Mouse (Mus musculus) myocyte (in vitro differentiated cells): ENCODE measurements around the gene Insig2. TPM values are rescaled to one million over a fixed set of nuclear protein-coding genes. Genes with fewer than 3 reads are reported as not detected.

ENCODE experiments used
- H3K27me3 ChIP-seq: one replicate; pipeline ENCODE4 v1.6.1; 2011; ENCODE audit not compliant: control insufficient read depth, insufficient read depth, insufficient read length
- H3K36me3 ChIP-seq: one replicate; pipeline ENCODE4 v1.6.1; 2011; ENCODE audit not compliant: control insufficient read depth, insufficient read depth
- H3K4me2 ChIP-seq: one replicate; pipeline ENCODE4 v1.6.1; 2011; ENCODE audit warnings: low read depth, control low read depth
- H3K4me3 ChIP-seq: one replicate; pipeline ENCODE4 v1.5.1; 2011; ENCODE audit warnings: mild to moderate bottlenecking, control low read depth, moderate library complexity
- H3K79me2 ChIP-seq: one replicate; pipeline ENCODE4 v1.6.1; 2011; ENCODE audit not compliant: control insufficient read depth, insufficient read depth
- H3ac ChIP-seq: one replicate; pipeline ENCODE4 v1.6.1; 2011; ENCODE audit not compliant: control insufficient read depth, insufficient read length
- CEBPB ChIP-seq: IDR thresholded peaks from 2 replicates; pipeline ENCODE4 v1.6.1; 2011; ENCODE audit warnings: mild to moderate bottlenecking, moderate library complexity; ENCODE audit not compliant: poor library complexity, insufficient read depth, severe bottlenecking
- E2F4 ChIP-seq: IDR thresholded peaks from one replicate; pipeline ENCODE4 v1.6.1; 2011; ENCODE audit warnings: mild to moderate bottlenecking, control low read depth, moderate library complexity; ENCODE audit not compliant: insufficient read depth
- MAX ChIP-seq: IDR thresholded peaks from one replicate; pipeline ENCODE4 v1.6.1; 2011; ENCODE audit warnings: low read depth, mild to moderate bottlenecking, control low read depth
- MYOD1 ChIP-seq, 3 experiments: IDR thresholded peaks; one replicate each; pipeline ENCODE4 v1.6.1; 2011; ENCODE audit warnings: control low read depth in 2 of 3, low read depth in 2 of 3, mild to moderate bottlenecking in 2 of 3, moderate library complexity in 1 of 3; ENCODE audit not compliant: insufficient read length in 2 of 3, control insufficient read depth in 1 of 3
- MYOG ChIP-seq, 3 experiments: IDR thresholded peaks; one replicate each; pipeline ENCODE4 v1.6.1; 2011; ENCODE audit warnings: control low read depth in 2 of 3, low read depth in 2 of 3, mild to moderate bottlenecking in 2 of 3; ENCODE audit not compliant: insufficient read length in 2 of 3, control insufficient read depth in 1 of 3, insufficient read depth in 1 of 3
- POLR2A ChIP-seq: IDR thresholded peaks from one replicate; pipeline ENCODE4 v1.6.1; 2011; ENCODE audit warnings: low read depth, mild to moderate bottlenecking, control low read depth, moderate library complexity; ENCODE audit not compliant: insufficient read length
- POLR2AphosphoS2 ChIP-seq: IDR thresholded peaks from one replicate; pipeline ENCODE4 v1.6.1; 2011; ENCODE audit warnings: low read depth, control low read depth; ENCODE audit not compliant: insufficient read length
- REST ChIP-seq: IDR thresholded peaks from one replicate; pipeline ENCODE4 v1.6.1; 2011; ENCODE audit warnings: mild to moderate bottlenecking, control low read depth, moderate library complexity; ENCODE audit not compliant: insufficient read depth, insufficient read length
- SRF ChIP-seq: IDR thresholded peaks from one replicate; pipeline ENCODE4 v1.6.1; 2011; ENCODE audit warnings: low read depth; ENCODE audit not compliant: control insufficient read depth, insufficient read length
- TCF12 ChIP-seq: IDR thresholded peaks from one replicate; pipeline ENCODE4 v1.6.1; 2011; ENCODE audit warnings: mild to moderate bottlenecking, control low read depth; ENCODE audit not compliant: poor library complexity, insufficient read depth, severe bottlenecking
- TCF3 ChIP-seq: IDR thresholded peaks from one replicate; pipeline ENCODE4 v1.6.1; 2011; ENCODE audit warnings: low read depth, control low read depth; ENCODE audit not compliant: insufficient read length
- USF1 ChIP-seq: IDR thresholded peaks from one replicate; pipeline ENCODE4 v1.6.1; 2011; ENCODE audit warnings: low read depth, mild to moderate bottlenecking, control low read depth, moderate library complexity
- polyA plus RNA-seq: library from polyadenylated mRNA; unstranded; fragments of >200 nt; fragmentation: generic; extraction: Trizol; gene quantifications from one replicate; pipeline ENCODE4 v1.2.1, GENCODE M21; 2012; ENCODE audit warnings: missing spikeins

Gene Insig2
- polyA plus RNA-seq, 1 experiment = 46.1 TPM

DNA sequence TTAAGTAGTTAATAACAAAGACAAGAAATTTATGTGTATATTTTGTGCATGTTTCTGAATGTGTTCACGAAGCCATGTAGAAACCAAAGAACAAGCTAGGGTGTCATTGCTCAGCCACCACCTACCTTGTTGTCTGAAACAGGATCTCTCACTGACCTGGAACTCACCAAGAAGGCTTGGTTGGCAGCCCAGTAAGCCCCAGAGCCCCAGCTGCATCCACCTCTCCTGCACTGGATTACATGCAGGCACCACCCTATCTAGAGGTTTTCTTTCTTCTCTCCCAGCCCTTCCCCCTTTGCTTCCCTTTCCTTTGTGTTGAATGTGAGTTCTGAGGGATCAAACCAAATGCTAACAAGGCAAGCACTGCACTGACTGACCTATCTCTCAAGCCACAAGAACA, 19.2 kb downstream of the Insig2 start:
- TF ChIP-seq USF1 (no peak), POLR2A (no peak), TCF3 (no peak), TCF12 (no peak), MYOD1 (IDR thresholded peaks at IDR 0.05; ENCODE audit: control insufficient read depth in 1 of 3, insufficient read length in 2 of 3, low read depth in 2 of 3) (no peak)
- H3K36me3 ChIP-seq = peaks cover 34% of the 10 kb centered on the region
- no peak overlapping the region for H3K4me2 ChIP-seq
- no peak overlapping the region for H3K4me3 ChIP-seq
- H3ac ChIP-seq = no peak overlapping the region
- H3K79me2 ChIP-seq = no peaks in the 10 kb centered on the region
- no peaks in the 10 kb centered on the region for H3K27me3 ChIP-seq

DNA sequence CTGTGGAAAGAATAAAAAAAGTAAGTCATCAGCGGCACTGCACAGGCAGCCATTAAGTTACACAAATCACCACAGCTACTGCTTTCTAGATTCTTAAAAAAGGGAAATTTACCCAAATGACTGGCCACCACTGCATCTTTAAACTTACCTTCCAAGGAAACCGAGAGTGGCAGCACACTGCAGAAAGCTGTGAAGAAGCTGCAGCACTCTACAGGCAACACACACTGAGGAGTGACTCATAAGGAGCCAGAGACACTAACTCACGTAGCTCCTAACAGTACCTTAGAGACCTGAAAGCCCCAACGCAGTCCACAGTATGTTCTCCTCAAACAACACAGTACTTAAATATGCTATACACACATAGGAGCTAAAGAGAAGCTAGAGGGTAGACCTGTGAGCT, 20.1 kb downstream of the Insig2 start:
- peaks cover 34% of the 10 kb centered on the region for H3K36me3 ChIP-seq
- H3K79me2 ChIP-seq = no peaks in the 10 kb centered on the region
- no peak overlapping the region for H3ac ChIP-seq
- H3K4me2 ChIP-seq = no peak overlapping the region
- no peak for TF ChIP-seq TCF3
- no peak for TF ChIP-seq POLR2AphosphoS2
- no peak for TF ChIP-seq REST
- TF ChIP-seq E2F4 = no peak
- TF ChIP-seq SRF = no peak
- TF ChIP-seq MYOD1 (IDR thresholded peaks at IDR 0.05; ENCODE audit: control insufficient read depth in 1 of 3, insufficient read length in 2 of 3, low read depth in 2 of 3) = no peak
- no peaks in the 10 kb centered on the region for H3K27me3 ChIP-seq
- H3K4me3 ChIP-seq = no peak overlapping the region

GRCm38 (mm10) chr1:121296717-121297255, 35.6 kb downstream of the Insig2 start:
- Histone ChIP-seq H3K4me2 (no peak overlapping the region), H3K36me3 (peaks cover 3% of the 10 kb centered on the region), H3K27me3 (no peaks in the 10 kb centered on the region), H3ac (no peak overlapping the region), H3K4me3 (no peak overlapping the region), H3K79me2 (no peaks in the 10 kb centered on the region)
- TF ChIP-seq POLR2AphosphoS2 (no peak), MYOG (IDR thresholded peaks at IDR 0.05; ENCODE audit: control insufficient read depth in 1 of 3, insufficient read depth in 1 of 3, insufficient read length in 2 of 3, low read depth in 2 of 3) (no peak), CEBPB (no peak), MAX (no peak), POLR2A (no peak), E2F4 (no peak), TCF12 (no peak), TCF3 (no peak), SRF (no peak), REST (no peak), USF1 (no peak), MYOD1 (IDR thresholded peaks at IDR 0.05; ENCODE audit: control insufficient read depth in 1 of 3, insufficient read length in 2 of 3, low read depth in 2 of 3) (no peak)

DNA sequence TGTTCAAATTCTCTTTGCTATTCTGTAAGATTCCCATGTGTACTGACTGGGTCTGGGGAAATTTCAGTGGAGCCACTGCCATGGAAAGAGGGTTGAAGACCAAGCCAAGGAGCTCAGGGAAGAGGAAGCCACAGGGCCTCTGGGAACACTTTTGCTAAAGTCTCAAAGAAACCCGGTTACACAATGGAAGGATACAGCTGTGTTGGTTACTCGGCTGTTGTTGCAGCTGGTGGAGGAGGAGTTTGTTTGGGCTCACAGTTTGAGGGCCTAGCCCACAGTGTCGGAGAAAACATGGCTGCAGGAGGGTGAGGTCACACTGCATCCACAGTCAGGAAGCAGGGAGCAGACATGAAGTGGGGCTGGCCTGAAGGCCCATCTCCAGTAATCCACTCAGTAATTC, 38.8 kb downstream of the Insig2 start:
- TF ChIP-seq MYOD1 (IDR thresholded peaks at IDR 0.05; ENCODE audit: control insufficient read depth in 1 of 3, insufficient read length in 2 of 3, low read depth in 2 of 3) = no peak
- TF ChIP-seq MAX = no peak
- TF ChIP-seq POLR2AphosphoS2 = no peak
- no peak for TF ChIP-seq MYOG (IDR thresholded peaks at IDR 0.05; ENCODE audit: control insufficient read depth in 1 of 3, insufficient read depth in 1 of 3, insufficient read length in 2 of 3, low read depth in 2 of 3)
- no peak for TF ChIP-seq POLR2A
- TF ChIP-seq E2F4 = no peak
- TF ChIP-seq CEBPB = no peak
- Histone ChIP-seq H3K36me3 (peaks cover 3% of the 10 kb centered on the region), H3K4me2 (no peak overlapping the region), H3K4me3 (no peak overlapping the region), H3ac (no peak overlapping the region), H3K27me3 (no peaks in the 10 kb centered on the region), H3K79me2 (no peaks in the 10 kb centered on the region)

DNA sequence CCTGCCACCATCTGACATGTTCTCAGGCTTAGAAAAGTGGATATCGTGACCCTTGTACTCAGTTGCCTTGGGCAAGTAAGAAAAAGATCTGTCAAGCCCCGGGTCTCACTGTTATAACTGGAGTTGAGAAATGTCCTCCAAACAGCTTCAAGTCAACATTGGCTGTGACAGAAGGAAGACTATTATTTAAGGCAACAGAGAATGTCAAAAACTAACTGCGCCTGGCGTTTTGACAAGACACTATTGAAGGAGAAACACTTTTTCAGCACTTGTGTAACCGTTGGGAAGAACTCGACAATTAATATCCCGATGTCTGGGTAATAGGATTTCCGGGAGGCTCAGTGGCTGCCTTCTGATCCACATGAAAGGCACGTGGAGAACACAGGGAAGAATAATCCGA, 41.5 kb downstream of the Insig2 start:
- no peak for TF ChIP-seq SRF
- TF ChIP-seq USF1 = no peak
- no peak for TF ChIP-seq MYOD1 (IDR thresholded peaks at IDR 0.05; ENCODE audit: control insufficient read depth in 1 of 3, insufficient read length in 2 of 3, low read depth in 2 of 3)
- no peak for TF ChIP-seq MYOG (IDR thresholded peaks at IDR 0.05; ENCODE audit: control insufficient read depth in 1 of 3, insufficient read depth in 1 of 3, insufficient read length in 2 of 3, low read depth in 2 of 3)
- TF ChIP-seq E2F4 = no peak
- TF ChIP-seq REST = no peak
- TF ChIP-seq POLR2AphosphoS2 = no peak
- TF ChIP-seq MAX = no peak
- no peak for TF ChIP-seq TCF12
- no peak for TF ChIP-seq POLR2A
- TF ChIP-seq CEBPB = no peak
- TF ChIP-seq TCF3 = no peak
- Histone ChIP-seq H3K4me3 (no peak overlapping the region), H3K79me2 (no peaks in the 10 kb centered on the region), H3K27me3 (no peaks in the 10 kb centered on the region), H3K4me2 (no peak overlapping the region), H3ac (no peak overlapping the region), H3K36me3 (no peaks in the 10 kb centered on the region)
